Mouse (Mus musculus) adrenal gland, adult 18-20 months (tissue): Measurements from ENCODE around the gene Elf3. TPM values are rescaled to one million over a fixed set of nuclear protein-coding genes. Genes with fewer than 3 reads are reported as not detected.

Experiments used
- total RNA-seq, 2 experiments: library from RNA; stranded (reverse); gene quantifications; 1 replicate in 1 of 2; 2 replicates in 1 of 2; pipeline ENCODE4 v1.2.3; 2021

The Elf3 gene
- total RNA-seq, 2 experiments from 2014 or later = 0.19 TPM; not detected in 1

Other genes starting within 250 kb of the Elf3 start
- gene Lgr6, start 153.3 kb downstream of the Elf3 start, total RNA-seq = 1 to 10 TPM; 2.1 to 5.2 TPM
- gene Ptpn7, start 125.9 kb downstream of the Elf3 start, total RNA-seq = 1 to 10 TPM in 1 of 2 experiments, under 1 TPM in 1; 0.96 to 1.2 TPM
- 10 to 100 TPM; 54.1 to 54.7 TPM for gene Arl8a, start 111.7 kb downstream of the Elf3 start, total RNA-seq
- gene Gpr37l1, start 90.9 kb downstream of the Elf3 start, total RNA-seq = 1 to 10 TPM in 1 of 2 experiments, under 1 TPM in 1; 0.86 to 1.6 TPM
- gene Rnpep, start 25.5 kb upstream of the Elf3 start, total RNA-seq = 10 to 100 TPM; 45.2 to 51.1 TPM
- gene Timm17a, start 55.2 kb upstream of the Elf3 start, total RNA-seq = 100 to 1,000 TPM; 184 to 263 TPM
- gene Lmod1, start 66.2 kb upstream of the Elf3 start, total RNA-seq = 1 to 10 TPM; 2.4 to 3.4 TPM
- gene Shisa4, start 116.7 kb upstream of the Elf3 start, total RNA-seq = 1 to 10 TPM; 6.6 to 7.1 TPM
- 10 to 100 TPM; 55.5 to 87.5 TPM for gene Ipo9, start 171.9 kb upstream of the Elf3 start, total RNA-seq